Mouse (Mus musculus): Measurements from ENCODE around the gene Golga4. TPM values are rescaled to one million over a fixed set of nuclear protein-coding genes. Genes with fewer than 3 reads are reported as not detected.
A peak's percentile ranks its signal among the peaks of the same experiment; 100 is the strongest.

Golga4 gene
- 74.8 and 75.5 TPM in 2 replicates for polyA plus RNA-seq (2016; fragmentation: Nextera tagmentation; extraction: Ambion mirVana)

DNA sequence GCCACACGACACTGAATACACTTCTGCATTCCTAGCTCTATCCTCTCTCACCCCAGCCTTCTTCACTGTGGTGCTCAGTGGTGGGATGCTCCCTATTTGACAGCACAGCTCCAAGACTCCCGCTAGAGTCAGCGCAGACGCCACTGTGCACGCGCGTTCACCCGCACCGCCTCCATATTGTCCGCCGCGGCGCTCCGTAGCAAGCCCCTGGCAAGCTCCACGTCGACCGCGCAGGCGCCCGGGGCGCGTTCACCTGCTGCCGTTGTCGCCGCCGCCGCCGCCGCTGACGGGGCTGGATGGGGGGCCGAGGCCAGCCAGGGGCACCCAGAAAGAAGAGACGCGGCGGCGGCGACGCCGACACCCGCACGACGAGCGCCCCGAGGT is at the start of gene Golga4:
TSS of gene Golga4 (plus strand) at position 248 of the 384 bp plus-strand sequence.
- H3K9me3 ChIP-seq (replicated peaks) = no peaks in the 10 kb centered on the region
- peak within 1 kb of the TSS; percentile 96 for H3K9ac ChIP-seq
- WGBS = under 1% methylated on average over 43 of the region's 43 CpGs
- no peaks in the 10 kb centered on the region for H3K27me3 ChIP-seq (replicated peaks)
- H3K4me2 ChIP-seq = peak within 1 kb of the TSS; percentile 72
- H3K4me1 ChIP-seq (replicated peaks) = peaks cover 33% of the 10 kb centered on the region
- ATAC-seq (ENCODE audit: insufficient number of reproducible peaks, low FRiP score) = peak; percentile 86
- no peaks in the 10 kb centered on the region for H3K36me3 ChIP-seq
- peak within 1 kb of the TSS; percentile 95 for H3K4me3 ChIP-seq
- peak within 1 kb of the TSS; percentile 72 for H3K27ac ChIP-seq (ENCODE audit: poor library complexity, severe bottlenecking)

DNA sequence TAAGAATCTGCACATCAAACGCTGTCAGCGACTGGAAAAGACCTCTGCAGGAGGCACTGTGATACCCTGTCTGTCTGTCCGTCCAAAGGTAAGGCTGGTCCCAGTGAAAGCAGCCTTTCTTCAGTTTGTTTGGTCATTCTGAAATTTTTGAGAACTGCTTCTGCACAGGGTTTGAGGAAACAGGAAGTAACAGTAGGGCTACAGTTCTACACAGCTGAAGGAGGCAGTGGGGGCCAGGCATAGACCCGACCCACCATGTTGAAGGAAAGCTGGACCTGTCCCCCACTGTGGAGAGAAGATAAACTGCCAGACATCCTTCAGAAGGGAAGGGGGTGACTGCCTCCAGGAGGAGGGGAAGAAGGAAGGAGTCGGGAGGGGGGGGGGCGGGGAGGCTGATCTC is 49.7 kb upstream of the Golga4 start:
- H3K4me2 ChIP-seq = no peak overlapping the region
- no peak for ATAC-seq (ENCODE audit: insufficient number of reproducible peaks, low FRiP score)
- 21% methylated on average over 5 of the region's 6 CpGs for WGBS
- H3K27me3 ChIP-seq (replicated peaks) = peaks cover 17% of the 10 kb centered on the region; the same call in 1 of the 2 replicates
- no peak overlapping the region for H3K4me3 ChIP-seq
- H3K27ac ChIP-seq (ENCODE audit: poor library complexity, severe bottlenecking) = no peak overlapping the region
- no peaks in the 10 kb centered on the region for H3K4me1 ChIP-seq (replicated peaks)
- no peaks in the 10 kb centered on the region for H3K36me3 ChIP-seq
- H3K9me3 ChIP-seq (replicated peaks) = no peaks in the 10 kb centered on the region
- no peak overlapping the region for H3K9ac ChIP-seq

DNA sequence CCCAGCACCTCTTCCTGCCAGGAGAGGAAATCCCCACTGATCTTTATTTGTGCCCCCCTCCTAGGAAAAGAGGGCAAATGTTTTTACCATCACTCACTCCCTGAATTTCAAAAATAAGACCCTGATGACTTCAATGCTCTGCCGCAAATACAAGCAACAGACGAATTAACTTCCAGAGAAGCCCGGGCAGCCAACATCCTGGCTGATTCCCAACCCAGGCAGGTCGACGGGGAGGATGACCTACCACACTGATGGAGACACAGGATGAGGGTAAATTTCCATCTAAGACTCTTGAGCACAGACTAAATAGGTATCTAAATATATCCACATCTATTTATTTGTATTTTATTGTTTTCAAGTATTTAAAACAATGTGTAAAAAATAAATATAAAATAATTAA is 48.0 kb upstream of the Golga4 start:
- no peaks in the 10 kb centered on the region for H3K4me1 ChIP-seq (replicated peaks)
- no peak for ATAC-seq (ENCODE audit: insufficient number of reproducible peaks, low FRiP score)
- H3K36me3 ChIP-seq = no peaks in the 10 kb centered on the region
- H3K9ac ChIP-seq = no peak overlapping the region
- peaks cover 17% of the 10 kb centered on the region; the same call in 1 of the 2 replicates for H3K27me3 ChIP-seq (replicated peaks)
- no peak overlapping the region for H3K4me2 ChIP-seq
- no peaks in the 10 kb centered on the region for H3K9me3 ChIP-seq (replicated peaks)
- no peak overlapping the region for H3K4me3 ChIP-seq
- H3K27ac ChIP-seq (ENCODE audit: poor library complexity, severe bottlenecking) = no peak overlapping the region
- 7% methylated on average over 5 of the region's 5 CpGs for WGBS

DNA sequence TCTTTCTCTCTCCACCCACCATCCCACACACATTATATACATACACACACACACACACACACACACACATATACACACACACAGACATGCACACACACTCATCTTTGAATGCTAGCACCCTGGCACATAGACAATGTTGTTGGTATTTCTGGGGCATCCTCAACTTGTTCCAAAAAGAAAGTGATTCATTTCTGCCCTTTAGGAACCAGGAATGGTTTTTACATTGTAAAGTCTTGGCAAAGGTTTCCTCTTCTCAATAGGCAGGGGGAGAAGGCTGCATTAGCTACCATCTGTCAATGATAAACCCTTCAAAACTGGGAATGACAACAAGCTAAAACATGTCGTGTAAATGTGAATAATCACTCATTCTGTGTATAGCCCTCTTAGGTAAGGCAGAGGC is 42.0 kb upstream of the Golga4 start:
- Histone ChIP-seq H3K9ac (no peak overlapping the region), H3K9me3 (replicated peaks) (no peaks in the 10 kb centered on the region), H3K36me3 (no peaks in the 10 kb centered on the region), H3K27me3 (replicated peaks) (peaks cover 26% of the 10 kb centered on the region), H3K4me3 (no peak overlapping the region), H3K27ac (ENCODE audit: poor library complexity, severe bottlenecking) (no peak overlapping the region), H3K4me2 (no peak overlapping the region), H3K4me1 (replicated peaks) (peaks cover 2% of the 10 kb centered on the region; the same call in 1 of the 2 replicates)
- WGBS = 69% methylated on average over 1 of the region's 1 CpGs
- no peak for ATAC-seq (ENCODE audit: insufficient number of reproducible peaks, low FRiP score)

DNA sequence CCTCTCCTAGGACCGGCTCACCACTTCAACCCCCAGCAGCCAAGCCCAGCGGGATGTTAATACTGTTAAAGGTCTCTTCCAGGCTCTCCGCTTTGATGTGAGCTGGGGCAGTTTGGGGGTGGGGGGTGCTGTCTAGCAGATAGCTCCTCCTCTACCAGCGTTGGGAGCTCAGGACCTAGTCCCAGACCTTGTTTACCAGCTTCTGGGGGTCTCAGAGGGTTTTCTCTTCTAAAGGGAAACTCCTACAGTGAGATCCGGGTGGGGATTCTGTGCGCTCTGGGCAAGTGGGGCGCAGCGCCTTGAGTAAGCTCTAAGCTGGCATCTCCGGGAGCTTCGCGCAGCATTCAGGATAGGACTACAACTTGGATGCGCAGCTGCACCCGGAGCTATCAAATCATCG is 37.8 kb upstream of the Golga4 start:
- Histone ChIP-seq H3K9ac (no peak overlapping the region), H3K27ac (ENCODE audit: poor library complexity, severe bottlenecking) (no peak overlapping the region), H3K4me1 (replicated peaks) (peaks cover 7% of the 10 kb centered on the region; the same call in 1 of the 2 replicates), H3K27me3 (replicated peaks) (peaks cover 59% of the 10 kb centered on the region), H3K9me3 (replicated peaks) (no peaks in the 10 kb centered on the region), H3K36me3 (no peaks in the 10 kb centered on the region), H3K4me2 (peak overlapping the region; percentile 50), H3K4me3 (peak overlapping the region; percentile 24; the same call in 1 of the 2 replicates)
- ATAC-seq (ENCODE audit: insufficient number of reproducible peaks, low FRiP score) = no peak
- WGBS = 2% methylated on average over 14 of the region's 14 CpGs

DNA sequence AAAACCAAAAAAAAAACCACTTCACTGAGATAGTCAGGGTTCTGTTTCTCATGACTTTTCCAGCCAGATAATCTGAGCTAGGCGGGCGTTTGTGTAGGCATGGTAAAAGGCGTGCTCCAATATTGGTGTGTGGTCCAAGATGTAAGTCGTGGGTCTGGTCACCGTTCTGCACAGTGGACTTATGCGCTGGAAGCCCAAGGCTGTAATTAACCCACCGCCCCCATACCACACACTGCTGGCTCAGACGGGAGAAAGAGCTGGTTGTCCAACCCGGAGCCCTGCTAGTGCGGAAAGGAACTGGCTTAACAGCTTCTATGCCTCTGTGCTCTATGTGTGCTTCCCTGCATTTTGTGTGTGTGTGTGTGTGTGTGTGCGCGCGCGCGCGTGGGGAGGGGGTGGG is 36.8 kb upstream of the Golga4 start:
- Histone ChIP-seq H3K36me3 (no peaks in the 10 kb centered on the region), H3K4me1 (replicated peaks) (peaks cover 7% of the 10 kb centered on the region; the same call in 1 of the 2 replicates), H3K4me2 (peak overlapping the region; percentile 7; the same call in 1 of the 2 replicates), H3K4me3 (no peak overlapping the region), H3K9me3 (replicated peaks) (no peaks in the 10 kb centered on the region), H3K27ac (ENCODE audit: poor library complexity, severe bottlenecking) (no peak overlapping the region), H3K9ac (no peak overlapping the region), H3K27me3 (replicated peaks) (peaks cover 59% of the 10 kb centered on the region)
- ATAC-seq (ENCODE audit: insufficient number of reproducible peaks, low FRiP score) = no peak
- 10% methylated on average over 16 of the region's 16 CpGs for WGBS

DNA sequence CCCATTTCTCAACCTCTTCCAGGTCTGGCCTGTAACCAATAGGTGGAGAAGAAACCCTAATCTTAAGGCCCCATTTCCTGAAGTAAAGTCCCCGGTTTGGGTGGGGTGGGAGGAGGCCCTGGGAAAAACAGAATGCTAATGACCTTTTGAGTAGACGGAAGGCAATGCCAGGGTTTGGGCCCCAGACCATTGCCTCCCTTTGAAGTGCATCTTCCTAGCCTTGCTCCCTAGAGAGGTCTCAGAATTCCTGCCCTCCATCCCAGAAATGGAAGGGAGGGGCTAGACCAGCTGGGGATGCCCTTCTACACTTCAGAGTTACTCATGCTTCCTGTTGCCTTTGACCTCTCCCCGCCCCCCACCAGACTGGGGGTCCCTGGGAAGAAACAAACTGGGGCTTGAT is 34.8 kb upstream of the Golga4 start:
- Histone ChIP-seq H3K9me3 (replicated peaks) (no peaks in the 10 kb centered on the region), H3K27ac (ENCODE audit: poor library complexity, severe bottlenecking) (no peak overlapping the region), H3K4me1 (replicated peaks) (peaks cover 7% of the 10 kb centered on the region; the same call in 1 of the 2 replicates)

DNA sequence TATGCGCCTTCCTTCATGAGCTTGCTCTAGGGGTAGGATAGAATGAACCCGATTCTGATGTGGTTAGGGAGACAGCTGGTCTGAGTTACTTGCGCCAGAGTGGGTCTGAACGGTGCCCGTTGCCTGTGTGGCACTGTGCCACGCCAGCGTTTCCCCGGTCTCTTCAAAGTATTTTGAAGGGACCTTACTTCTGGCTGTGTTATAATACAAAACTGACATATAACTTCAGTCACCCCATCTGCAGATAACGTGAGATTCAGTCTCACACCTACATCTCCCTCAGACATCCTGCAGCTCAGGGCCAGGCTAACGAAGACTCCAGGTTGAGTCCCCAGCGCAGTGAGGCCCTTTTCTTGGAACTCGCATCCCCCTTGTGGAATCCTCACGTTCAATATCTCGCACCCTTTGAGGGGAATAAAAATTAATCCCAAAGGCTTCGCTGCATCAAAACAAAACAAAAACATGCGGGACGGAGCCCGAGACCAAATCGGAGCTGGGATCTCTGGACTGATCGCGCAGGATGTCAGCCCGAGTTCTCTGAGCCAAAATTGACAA is 29.8 kb upstream of the Golga4 start:
- no peak for ATAC-seq (ENCODE audit: insufficient number of reproducible peaks, low FRiP score)
- Histone ChIP-seq H3K27me3 (replicated peaks) (peaks cover 74% of the 10 kb centered on the region), H3K9me3 (replicated peaks) (no peaks in the 10 kb centered on the region), H3K4me3 (peak overlapping the region; percentile 52), H3K9ac (no peak overlapping the region), H3K4me1 (replicated peaks) (peaks cover 30% of the 10 kb centered on the region), H3K4me2 (peak overlapping the region; percentile 84), H3K27ac (ENCODE audit: poor library complexity, severe bottlenecking) (no peak overlapping the region), H3K36me3 (no peaks in the 10 kb centered on the region)
- WGBS = 2% methylated on average over 22 of the region's 22 CpGs

More for the DNA sequence above, 34.8 kb upstream of the Golga4 start:
- H3K9ac ChIP-seq = no peak overlapping the region
- no peaks in the 10 kb centered on the region for H3K36me3 ChIP-seq
- 12% methylated on average over 3 of the region's 3 CpGs for WGBS
- H3K4me3 ChIP-seq = no peak overlapping the region
- H3K4me2 ChIP-seq = no peak overlapping the region
- peaks cover 66% of the 10 kb centered on the region for H3K27me3 ChIP-seq (replicated peaks)
- no peak for ATAC-seq (ENCODE audit: insufficient number of reproducible peaks, low FRiP score)

DNA sequence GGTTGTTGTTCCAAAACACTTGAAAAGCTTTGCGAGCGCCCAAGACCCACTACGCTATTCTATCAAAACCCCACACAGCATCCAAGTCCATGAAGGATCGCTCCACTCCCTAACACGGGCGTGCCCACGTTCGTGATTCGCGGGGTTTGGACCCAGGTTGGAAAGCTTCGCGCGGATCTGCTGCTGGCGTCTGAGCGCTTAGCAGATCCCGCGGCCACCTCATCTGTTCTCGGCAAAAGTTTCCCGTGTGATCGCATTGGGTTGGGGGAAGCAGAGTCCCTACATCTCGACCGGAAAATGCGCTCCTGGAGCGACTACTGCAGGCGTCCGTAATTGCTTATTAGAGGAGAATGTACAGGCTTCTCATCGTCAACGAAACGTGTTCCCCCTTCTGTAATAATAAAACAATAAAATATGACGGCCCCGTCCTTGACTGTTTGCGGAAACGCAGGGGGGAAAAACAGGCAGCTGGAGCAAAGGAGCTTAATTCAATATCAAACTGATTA is 29.2 kb upstream of the Golga4 start:
- peaks cover 30% of the 10 kb centered on the region for H3K4me1 ChIP-seq (replicated peaks)
- no peak overlapping the region for H3K9ac ChIP-seq
- peak overlapping the region; percentile 52 for H3K4me3 ChIP-seq
- ATAC-seq (ENCODE audit: insufficient number of reproducible peaks, low FRiP score) = no peak
- H3K36me3 ChIP-seq = no peaks in the 10 kb centered on the region
- no peak overlapping the region for H3K27ac ChIP-seq (ENCODE audit: poor library complexity, severe bottlenecking)
- peaks cover 73% of the 10 kb centered on the region for H3K27me3 ChIP-seq (replicated peaks)
- H3K4me2 ChIP-seq = peak overlapping the region; percentile 84
- WGBS = under 1% methylated on average over 33 of the region's 33 CpGs
- H3K9me3 ChIP-seq (replicated peaks) = no peaks in the 10 kb centered on the region

DNA sequence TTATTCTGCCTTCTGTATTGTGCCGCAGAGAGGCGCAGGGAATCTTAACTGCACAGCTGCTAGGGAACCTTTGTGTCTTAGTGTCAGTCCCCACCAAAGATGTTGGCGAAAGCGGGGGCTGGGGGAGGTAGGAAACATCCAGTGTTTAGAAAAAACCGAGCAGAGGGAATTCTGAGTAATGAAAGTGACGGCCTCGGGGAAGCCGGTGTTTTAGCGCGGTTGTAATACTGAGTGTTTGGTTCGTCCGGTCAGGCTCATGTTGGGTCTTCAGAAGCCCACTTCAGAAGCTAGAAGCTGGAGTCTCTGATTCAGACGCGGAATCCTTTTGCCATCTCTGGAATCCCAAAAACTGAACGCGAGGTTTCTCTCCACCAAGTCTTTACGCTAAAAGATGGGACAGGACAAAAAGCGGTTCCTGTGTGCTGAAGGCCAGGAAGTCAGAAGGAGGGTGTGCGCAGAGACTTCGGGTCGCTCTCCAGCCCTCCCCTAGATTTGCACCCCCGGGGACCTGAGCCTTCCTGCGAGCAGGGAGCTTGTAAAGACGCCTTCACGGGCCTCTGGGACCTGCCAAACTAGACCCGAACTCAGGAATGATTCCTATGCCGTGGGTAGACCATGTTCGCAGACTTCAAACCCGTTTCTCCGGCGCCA is 28.7 kb upstream of the Golga4 start:
- peak overlapping the region; percentile 84 for H3K4me2 ChIP-seq
- H3K27ac ChIP-seq (ENCODE audit: poor library complexity, severe bottlenecking) = no peak overlapping the region
- peaks cover 78% of the 10 kb centered on the region for H3K27me3 ChIP-seq (replicated peaks)
- no peaks in the 10 kb centered on the region for H3K36me3 ChIP-seq
- ATAC-seq (ENCODE audit: insufficient number of reproducible peaks, low FRiP score) = no peak
- H3K9ac ChIP-seq = 0 out of 2 replicates have a peak overlapping the region, but pooled peaks have one; percentile 20
- H3K9me3 ChIP-seq (replicated peaks) = no peaks in the 10 kb centered on the region
- H3K4me1 ChIP-seq (replicated peaks) = peaks cover 30% of the 10 kb centered on the region
- peak overlapping the region; percentile 52 for H3K4me3 ChIP-seq
- WGBS = under 1% methylated on average over 31 of the region's 31 CpGs

DNA sequence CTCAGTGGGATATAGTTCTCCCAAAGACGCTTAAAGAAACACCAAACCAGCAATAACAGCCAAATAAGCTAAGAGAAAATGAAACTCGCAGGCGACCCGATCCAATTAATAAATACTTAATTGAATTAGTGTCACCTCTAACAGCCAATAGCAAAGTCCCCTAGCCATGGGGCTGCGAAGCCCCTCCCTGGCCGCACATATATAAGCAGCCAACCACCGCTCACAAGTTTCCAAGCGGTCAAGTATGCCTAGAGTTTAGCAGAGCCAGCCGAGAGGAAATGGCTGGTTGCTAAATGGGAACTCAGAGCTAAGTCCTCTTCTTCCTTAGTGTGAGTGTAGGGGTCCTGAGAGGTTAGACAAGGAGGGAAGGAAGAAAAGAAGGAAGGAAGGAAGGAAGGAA is 28.1 kb upstream of the Golga4 start, which contains the start of gene Eomes:
TSS of gene Eomes (plus strand) at position 252 of the 400 bp plus-strand sequence.
- no peak for ATAC-seq (ENCODE audit: insufficient number of reproducible peaks, low FRiP score)
- no peaks in the 10 kb centered on the region for H3K9me3 ChIP-seq (replicated peaks)
- whole genome bisulfite sequencing = under 1% methylated on average over 9 of the region's 9 CpGs
- H3K27ac ChIP-seq (ENCODE audit: poor library complexity, severe bottlenecking) = no peak within 1 kb of the TSS
- peak within 1 kb of the TSS; percentile 28; the same call in 1 of the 2 replicates for H3K9ac ChIP-seq
- peaks cover 77% of the 10 kb centered on the region for H3K27me3 ChIP-seq (replicated peaks)
- H3K4me1 ChIP-seq (replicated peaks) = peaks cover 30% of the 10 kb centered on the region
- no peaks in the 10 kb centered on the region for H3K36me3 ChIP-seq
- peak within 1 kb of the TSS; percentile 52 for H3K4me3 ChIP-seq
- H3K4me2 ChIP-seq = peak within 1 kb of the TSS; percentile 84

All from heart, embryonic 12.5 days (tissue).